Mouse (Mus musculus): Measurements from ENCODE around the gene Utp4. TPM values are rescaled to one million over a fixed set of nuclear protein-coding genes. Genes with fewer than 3 reads are reported as not detected.
"Not testable (repeated sequence)": the region's sequence is repeated elsewhere in the genome, so short reads cannot be mapped to it uniquely, and the experiment has no call there.

Gene Utp4
- polyA plus RNA-seq, 1 experiment from 2014 or later: 22.8 TPM

GRCm38 (mm10) chr8:106927247-106927646, 33.8 kb downstream of the Utp4 start:
- H3K27me3 ChIP-seq (replicated peaks; ENCODE audit: control insufficient read depth, insufficient read depth, low read length): no peaks in the 10 kb centered on the region
- no peak overlapping the region for H3K4me3 ChIP-seq (ENCODE audit: low read depth, low read length)
- ATAC-seq: peak; percentile 33; the same call in 1 of the 2 replicates
- no peaks in the 10 kb centered on the region for H3K9me3 ChIP-seq (ENCODE audit: control insufficient read depth)
- no peaks in the 10 kb centered on the region for H3K4me1 ChIP-seq (replicated peaks; ENCODE audit: control insufficient read depth, insufficient read depth, low read length)
- H3K4me2 ChIP-seq (replicated peaks; ENCODE audit: low read depth): no peak overlapping the region
- H3K9ac ChIP-seq (ENCODE audit: low read depth, low read length): no peak overlapping the region
- 44% methylated on average over 4 of the region's 4 CpGs for WGBS
- peak; percentile 77 for TF ChIP-seq CTCF (IDR thresholded peaks at IDR 0.05; ENCODE audit: low read depth)
- no peak overlapping the region for H3K27ac ChIP-seq (ENCODE audit: low read depth, low read length)
- H3K36me3 ChIP-seq (ENCODE audit: control insufficient read depth, insufficient read depth): peaks cover 6% of the 10 kb centered on the region; the same call in 1 of the 2 replicates

GRCm38 (mm10) chr8:106928182-106928581, 34.7 kb downstream of the Utp4 start:
- not testable (repeated sequence) for H3K27me3 ChIP-seq (replicated peaks; ENCODE audit: control insufficient read depth, insufficient read depth, low read length); H3K27ac ChIP-seq (ENCODE audit: low read depth, low read length); H3K36me3 ChIP-seq (ENCODE audit: control insufficient read depth, insufficient read depth); H3K4me3 ChIP-seq (ENCODE audit: low read depth, low read length); H3K4me2 ChIP-seq (replicated peaks; ENCODE audit: low read depth); H3K9me3 ChIP-seq (ENCODE audit: control insufficient read depth); ATAC-seq; H3K9ac ChIP-seq (ENCODE audit: low read depth, low read length); H3K4me1 ChIP-seq (replicated peaks; ENCODE audit: control insufficient read depth, insufficient read depth, low read length)
- WGBS: 97% methylated on average over 10 of the region's 11 CpGs

DNA sequence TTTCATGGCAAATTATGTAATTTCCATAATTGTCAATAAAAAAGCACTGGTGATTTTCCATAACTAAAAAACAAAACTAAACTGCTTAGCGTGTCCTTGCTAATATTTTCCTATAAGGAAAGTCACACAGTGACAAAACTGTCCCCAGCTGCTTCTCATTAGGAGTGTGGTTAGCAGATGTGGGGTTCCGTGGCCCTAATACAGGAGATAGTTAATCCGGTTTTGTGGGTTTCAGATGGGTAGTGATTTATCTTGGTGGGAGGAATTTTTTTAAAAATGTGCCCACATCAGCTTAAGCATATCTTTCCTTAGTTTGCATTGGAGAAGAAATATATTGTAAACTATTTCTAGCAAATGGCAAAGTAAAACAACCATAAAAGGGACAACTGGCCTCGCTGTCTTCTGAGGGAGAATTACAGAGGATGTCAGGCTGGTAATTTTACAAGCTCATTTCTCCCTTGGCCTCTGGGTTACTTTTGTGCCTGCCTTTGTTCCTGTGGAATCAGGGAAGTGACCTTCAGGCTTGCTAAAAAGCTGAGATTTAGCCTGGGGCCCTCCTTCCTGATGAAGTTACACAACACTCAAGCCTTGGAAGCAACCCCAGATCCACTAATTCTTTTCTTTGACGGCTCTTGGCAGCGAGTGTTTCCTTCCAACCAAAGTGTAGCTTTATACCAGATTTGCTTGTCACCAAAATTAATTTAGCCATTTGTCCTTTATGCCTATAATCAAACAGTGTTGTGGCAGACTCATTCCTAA, 35.9 kb downstream of the Utp4 start:
- no peaks in the 10 kb centered on the region for H3K4me1 ChIP-seq (replicated peaks; ENCODE audit: control insufficient read depth, insufficient read depth, low read length)
- no peaks in the 10 kb centered on the region for H3K27me3 ChIP-seq (replicated peaks; ENCODE audit: control insufficient read depth, insufficient read depth, low read length)
- no peak overlapping the region; the same call in 1 of the 2 replicates for H3K9ac ChIP-seq (ENCODE audit: low read depth, low read length)
- no peak overlapping the region for H3K4me3 ChIP-seq (ENCODE audit: low read depth, low read length)
- no peak for TF ChIP-seq CTCF (IDR thresholded peaks at IDR 0.05; ENCODE audit: low read depth)
- H3K9me3 ChIP-seq (ENCODE audit: control insufficient read depth): no peaks in the 10 kb centered on the region
- H3K4me2 ChIP-seq (replicated peaks; ENCODE audit: low read depth): no peak overlapping the region
- H3K36me3 ChIP-seq (ENCODE audit: control insufficient read depth, insufficient read depth): no peaks in the 10 kb centered on the region
- 33% methylated on average over 6 of the region's 6 CpGs for WGBS
- 0 out of 2 replicates have a peak overlapping the region, but pooled peaks have one; percentile 15 for H3K27ac ChIP-seq (ENCODE audit: low read depth, low read length)
- ATAC-seq: no peak

GRCm38 (mm10) chr8:106929921-106930320, 36.5 kb downstream of the Utp4 start:
- Histone ChIP-seq H3K36me3 (ENCODE audit: control insufficient read depth, insufficient read depth) (no peaks in the 10 kb centered on the region), H3K9ac (ENCODE audit: low read depth, low read length) (no peak overlapping the region), H3K27ac (ENCODE audit: low read depth, low read length) (0 out of 2 replicates have a peak overlapping the region, but pooled peaks have one; percentile 15), H3K4me3 (ENCODE audit: low read depth, low read length) (no peak overlapping the region), H3K4me2 (replicated peaks; ENCODE audit: low read depth) (no peak overlapping the region), H3K4me1 (replicated peaks; ENCODE audit: control insufficient read depth, insufficient read depth, low read length) (no peaks in the 10 kb centered on the region), H3K27me3 (replicated peaks; ENCODE audit: control insufficient read depth, insufficient read depth, low read length) (no peaks in the 10 kb centered on the region), H3K9me3 (ENCODE audit: control insufficient read depth) (no peaks in the 10 kb centered on the region)
- 72% methylated on average over 5 of the region's 5 CpGs for WGBS
- TF ChIP-seq CTCF (IDR thresholded peaks at IDR 0.05; ENCODE audit: low read depth): no peak
- no peak for ATAC-seq

- no peak for ATAC-seq
- 20% methylated on average over 22 of the region's 22 CpGs for WGBS
- Histone ChIP-seq H3K4me1 (replicated peaks; ENCODE audit: control insufficient read depth, insufficient read depth, low read length) (peaks cover 3% of the 10 kb centered on the region; the same call in 1 of the 2 replicates), H3K4me3 (ENCODE audit: low read depth, low read length) (no peak overlapping the region), H3K9me3 (ENCODE audit: control insufficient read depth) (no peaks in the 10 kb centered on the region), H3K9ac (ENCODE audit: low read depth, low read length) (no peak overlapping the region), H3K27me3 (replicated peaks; ENCODE audit: control insufficient read depth, insufficient read depth, low read length) (no peaks in the 10 kb centered on the region), H3K36me3 (ENCODE audit: control insufficient read depth, insufficient read depth) (no peaks in the 10 kb centered on the region), H3K4me2 (replicated peaks; ENCODE audit: low read depth) (peak overlapping the region; percentile 46), H3K27ac (ENCODE audit: low read depth, low read length) (no peak overlapping the region)
- TF ChIP-seq CTCF (IDR thresholded peaks at IDR 0.05; ENCODE audit: low read depth): 0 out of 2 replicates have a peak, but pooled peaks have one; percentile 3
These were observed 39.1 kb downstream of the Utp4 start for GRCm38 (mm10) chr8:106932376-106933065.

DNA sequence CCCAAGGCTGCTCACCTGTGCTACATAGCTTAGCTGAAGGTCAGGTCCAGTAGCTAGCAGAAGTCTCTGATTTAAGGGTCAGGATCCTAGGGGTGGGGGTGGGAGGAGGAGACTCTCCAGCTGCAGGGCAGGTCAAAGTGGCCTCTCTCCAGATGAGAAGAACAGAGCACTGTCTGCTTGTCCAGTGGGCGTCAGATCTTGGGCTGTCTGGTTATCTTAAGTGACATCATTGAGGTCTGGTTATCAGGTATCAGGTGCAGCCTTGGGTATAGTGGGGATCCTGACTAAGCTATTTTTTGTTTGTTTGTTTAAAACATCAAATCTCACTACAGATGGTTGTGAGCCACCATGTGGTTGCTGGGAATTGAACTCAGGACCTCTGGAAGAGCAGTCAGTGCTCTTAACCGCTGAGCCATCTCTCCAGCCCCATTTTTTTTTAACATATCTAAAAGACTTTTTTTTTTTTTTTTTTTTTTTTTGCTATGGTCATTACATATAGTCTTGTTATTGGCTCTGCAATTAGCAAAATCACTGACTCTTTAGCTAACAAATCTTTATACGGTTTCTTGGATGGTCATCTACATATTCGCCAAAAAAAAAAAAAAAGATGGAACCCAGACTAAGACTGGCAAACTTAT, 40.2 kb downstream of the Utp4 start:
- Histone ChIP-seq H3K4me3 (ENCODE audit: low read depth, low read length) (no peak overlapping the region), H3K27me3 (replicated peaks; ENCODE audit: control insufficient read depth, insufficient read depth, low read length) (no peaks in the 10 kb centered on the region), H3K9me3 (ENCODE audit: control insufficient read depth) (no peaks in the 10 kb centered on the region), H3K27ac (ENCODE audit: low read depth, low read length) (no peak overlapping the region), H3K4me1 (replicated peaks; ENCODE audit: control insufficient read depth, insufficient read depth, low read length) (peaks cover 3% of the 10 kb centered on the region; the same call in 1 of the 2 replicates), H3K36me3 (ENCODE audit: control insufficient read depth, insufficient read depth) (no peaks in the 10 kb centered on the region), H3K4me2 (replicated peaks; ENCODE audit: low read depth) (no peak overlapping the region), H3K9ac (ENCODE audit: low read depth, low read length) (no peak overlapping the region)
- 88% methylated on average over 4 of the region's 4 CpGs for WGBS
- no peak for ATAC-seq
- TF ChIP-seq CTCF (IDR thresholded peaks at IDR 0.05; ENCODE audit: low read depth): no peak
